Mouse (Mus musculus): ENCODE measurements around the gene Strada. TPM values are rescaled to one million over a fixed set of nuclear protein-coding genes. Genes with fewer than 3 reads are reported as not detected.
"Not testable (repeated sequence)": the region's sequence is repeated elsewhere in the genome, so short reads cannot be mapped to it uniquely, and the experiment has no call there.

The Strada gene
- total and polyA plus RNA-seq, 2 experiments from 2014 or later: 12.6 to 18.7 TPM

GRCm38 (mm10) chr11:106201337-106202122 lies 438 bp downstream of the Strada start:
- ATAC-seq (ENCODE audit: insufficient read depth, low read depth): no peak
- H3K27ac ChIP-seq (ENCODE audit: low read depth): no peak overlapping the region; the same call in 1 of the 2 replicates

GRCm38 (mm10) chr11:106200756-106201155 lies 1.2 kb downstream of the Strada start:
- TF ChIP-seq EP300 (IDR thresholded peaks at IDR 0.05; ENCODE audit: low read depth) (no peak), CTCF (IDR thresholded peaks at IDR 0.05; ENCODE audit: low read depth) (no peak)
- no peaks in the 10 kb centered on the region for H3K4me1 ChIP-seq (ENCODE audit: control insufficient read depth, insufficient read depth)
- no peak overlapping the region for H3K4me2 ChIP-seq (ENCODE audit: low read depth, low read length)
- H3K27me3 ChIP-seq (ENCODE audit: control insufficient read depth, insufficient read depth, low read length): no peaks in the 10 kb centered on the region
- H3K4me3 ChIP-seq (ENCODE audit: low read depth, low read length): no peak overlapping the region
- H3K9ac ChIP-seq (replicated peaks; ENCODE audit: low read depth, low read length): no peak overlapping the region
- ATAC-seq (ENCODE audit: insufficient read depth, low read depth) (no peak), DNase-seq (ENCODE audit: low spot score) (no peak)
- H3K9me3 ChIP-seq (replicated peaks; ENCODE audit: control insufficient read depth, low read length): no peaks in the 10 kb centered on the region
- peaks cover 83% of the 10 kb centered on the region for H3K36me3 ChIP-seq (replicated peaks; ENCODE audit: control insufficient read depth, insufficient read depth, low read length)
- 54% methylated on average over 6 of the region's 6 CpGs for WGBS
- H3K27ac ChIP-seq (ENCODE audit: low read depth): no peak overlapping the region

More at GRCm38 (mm10) chr11:106201337-106202122, 438 bp downstream of the Strada start:
- Histone ChIP-seq H3K9ac (replicated peaks; ENCODE audit: low read depth, low read length) (no peak overlapping the region), H3K36me3 (replicated peaks; ENCODE audit: control insufficient read depth, insufficient read depth, low read length) (peaks cover 88% of the 10 kb centered on the region), H3K4me1 (ENCODE audit: control insufficient read depth, insufficient read depth) (no peaks in the 10 kb centered on the region), H3K4me2 (ENCODE audit: low read depth, low read length) (no peak overlapping the region), H3K9me3 (replicated peaks; ENCODE audit: control insufficient read depth, low read length) (no peaks in the 10 kb centered on the region), H3K4me3 (ENCODE audit: low read depth, low read length) (no peak overlapping the region), H3K27me3 (ENCODE audit: control insufficient read depth, insufficient read depth, low read length) (no peaks in the 10 kb centered on the region)
- DNase-seq (ENCODE audit: low spot score): no peak
- WGBS: 87% methylated on average over 19 of the region's 19 CpGs
- TF ChIP-seq EP300 (IDR thresholded peaks at IDR 0.05; ENCODE audit: low read depth) (no peak), CTCF (IDR thresholded peaks at IDR 0.05; ENCODE audit: low read depth) (no peak)

- peaks cover 75% of the 10 kb centered on the region for H3K36me3 ChIP-seq (replicated peaks; ENCODE audit: control insufficient read depth, insufficient read depth, low read length)
- ATAC-seq (ENCODE audit: insufficient read depth, low read depth); H3K27ac ChIP-seq (ENCODE audit: low read depth); H3K4me2 ChIP-seq (ENCODE audit: low read depth, low read length); H3K4me3 ChIP-seq (ENCODE audit: low read depth, low read length); H3K9ac ChIP-seq (replicated peaks; ENCODE audit: low read depth, low read length); H3K27me3 ChIP-seq (ENCODE audit: control insufficient read depth, insufficient read depth, low read length); DNase-seq (ENCODE audit: low spot score); H3K4me1 ChIP-seq (ENCODE audit: control insufficient read depth, insufficient read depth); H3K9me3 ChIP-seq (replicated peaks; ENCODE audit: control insufficient read depth, low read length): not testable (repeated sequence)
- 88% methylated on average over 7 of the region's 7 CpGs for WGBS
These were observed 2.0 kb downstream of the Strada start for GRCm38 (mm10) chr11:106199997-106200396.

GRCm38 (mm10) chr11:106198277-106198676 lies 3.7 kb downstream of the Strada start:
- Histone ChIP-seq H3K27ac (ENCODE audit: low read depth) (no peak overlapping the region), H3K4me3 (ENCODE audit: low read depth, low read length) (no peak overlapping the region), H3K36me3 (replicated peaks; ENCODE audit: control insufficient read depth, insufficient read depth, low read length) (peaks cover 59% of the 10 kb centered on the region), H3K9ac (replicated peaks; ENCODE audit: low read depth, low read length) (no peak overlapping the region), H3K4me1 (ENCODE audit: control insufficient read depth, insufficient read depth) (no peaks in the 10 kb centered on the region), H3K27me3 (ENCODE audit: control insufficient read depth, insufficient read depth, low read length) (no peaks in the 10 kb centered on the region), H3K9me3 (replicated peaks; ENCODE audit: control insufficient read depth, low read length) (no peaks in the 10 kb centered on the region), H3K4me2 (ENCODE audit: low read depth, low read length) (no peak overlapping the region)
- 73% methylated on average over 4 of the region's 4 CpGs for WGBS
- TF ChIP-seq CTCF (IDR thresholded peaks at IDR 0.05; ENCODE audit: low read depth): no peak
- TF ChIP-seq EP300 (IDR thresholded peaks at IDR 0.05; ENCODE audit: low read depth): no peak
- DNase-seq (ENCODE audit: low spot score) (no peak), ATAC-seq (ENCODE audit: insufficient read depth, low read depth) (no peak)

- Histone ChIP-seq H3K36me3 (replicated peaks; ENCODE audit: control insufficient read depth, insufficient read depth, low read length) (peaks cover 32% of the 10 kb centered on the region), H3K9me3 (replicated peaks; ENCODE audit: control insufficient read depth, low read length) (no peaks in the 10 kb centered on the region), H3K9ac (replicated peaks; ENCODE audit: low read depth, low read length) (no peak overlapping the region), H3K4me3 (ENCODE audit: low read depth, low read length) (no peak overlapping the region), H3K4me1 (ENCODE audit: control insufficient read depth, insufficient read depth) (peaks cover 4% of the 10 kb centered on the region), H3K27me3 (ENCODE audit: control insufficient read depth, insufficient read depth, low read length) (no peaks in the 10 kb centered on the region), H3K4me2 (ENCODE audit: low read depth, low read length) (no peak overlapping the region), H3K27ac (ENCODE audit: low read depth) (peak overlapping the region; percentile 34; the same call in 1 of the 2 replicates)
- no peak for ATAC-seq (ENCODE audit: insufficient read depth, low read depth)
- TF ChIP-seq EP300 (IDR thresholded peaks at IDR 0.05; ENCODE audit: low read depth) (no peak), CTCF (IDR thresholded peaks at IDR 0.05; ENCODE audit: low read depth) (no peak)
- DNase-seq (ENCODE audit: low spot score): no peak
These were observed 6.6 kb downstream of the Strada start for GRCm38 (mm10) chr11:106195341-106195740.

GRCm38 (mm10) chr11:106194891-106195290 lies 7.1 kb downstream of the Strada start:
- H3K4me2 ChIP-seq (ENCODE audit: low read depth, low read length): no peak overlapping the region
- ATAC-seq (ENCODE audit: insufficient read depth, low read depth) (no peak), DNase-seq (ENCODE audit: low spot score) (no peak)
- TF ChIP-seq CTCF (IDR thresholded peaks at IDR 0.05; ENCODE audit: low read depth): no peak
- no peak for TF ChIP-seq EP300 (IDR thresholded peaks at IDR 0.05; ENCODE audit: low read depth)
- WGBS: 88% methylated on average over 7 of the region's 7 CpGs
- H3K36me3 ChIP-seq (replicated peaks; ENCODE audit: control insufficient read depth, insufficient read depth, low read length): peaks cover 32% of the 10 kb centered on the region
- no peaks in the 10 kb centered on the region for H3K27me3 ChIP-seq (ENCODE audit: control insufficient read depth, insufficient read depth, low read length)
- no peak overlapping the region for H3K4me3 ChIP-seq (ENCODE audit: low read depth, low read length)
- peak overlapping the region; percentile 34; the same call in 1 of the 2 replicates for H3K27ac ChIP-seq (ENCODE audit: low read depth)
- peaks cover 4% of the 10 kb centered on the region for H3K4me1 ChIP-seq (ENCODE audit: control insufficient read depth, insufficient read depth)
- H3K9ac ChIP-seq (replicated peaks; ENCODE audit: low read depth, low read length): no peak overlapping the region
- no peaks in the 10 kb centered on the region for H3K9me3 ChIP-seq (replicated peaks; ENCODE audit: control insufficient read depth, low read length)
